Mouse (Mus musculus): ENCODE measurements at regions not wholly inside any gene's neighbourhood (a gene's known extent, or its start where the extent isn't known, plus 50 kb on each side); places are given as distances from the start of the nearest gene placed in this dataset.

DNA sequence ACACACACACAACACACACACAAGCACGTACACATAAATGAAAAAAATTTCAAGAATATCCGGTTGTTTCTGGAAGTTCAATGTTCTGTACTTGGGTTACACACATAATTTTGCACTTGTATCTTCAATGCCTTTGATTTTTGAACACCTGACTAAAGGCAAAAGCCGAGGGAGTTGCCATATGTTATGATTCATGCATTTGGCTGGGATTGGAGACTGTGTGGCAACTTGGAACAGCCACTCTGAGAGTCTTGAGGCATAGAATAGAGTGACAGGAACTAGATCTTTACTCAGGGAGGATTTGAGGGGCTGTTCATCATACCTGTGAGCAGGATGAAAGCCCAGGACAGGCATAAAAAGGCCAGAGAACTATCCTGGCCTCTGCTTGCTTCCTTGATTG lies 112.5 kb upstream of the Hmgn3 start:
- TF ChIP-seq POLR2A (IDR thresholded peaks at IDR 0.05; ENCODE audit: low read depth, low read length) = no peak
- TF ChIP-seq CTCF (IDR thresholded peaks at IDR 0.05; ENCODE audit: borderline replicate concordance, insufficient read depth, low read length) = no peak

All from embryonic fibroblast, embryonic 13.5 days (primary cell).